Mouse (Mus musculus) forebrain, embryonic 11.5 days (tissue): ENCODE data around the gene Mast4. TPM values are rescaled to one million over a fixed set of nuclear protein-coding genes. Genes with fewer than 3 reads are reported as not detected.

Experiments used
- ATAC-seq: fragments of 200-750 bp; cut with Nextera tagmentation; replicated peaks from 2 replicates; pipeline ENCODE4 v1.8.0; 2017; ENCODE audit warnings: moderate TSS enrichment; ENCODE audit not compliant: low FRiP score
- DNase-seq: peaks from one replicate; pipeline ENCODE4 v3.0.0-alpha.2; 2017; ENCODE audit warnings: low spot score
- H3K27ac ChIP-seq: fragments of 300-500 bp; sonication (generic); 2 replicates; pipeline ENCODE4 v1.5.1; 2014; ENCODE audit warnings: low read depth, low read length
- H3K27me3 ChIP-seq: fragments of 300-500 bp; sonication (generic); 2 replicates; pipeline ENCODE4 v1.6.1; 2014; ENCODE audit warnings: mild to moderate bottlenecking, low read length, mixed read lengths; ENCODE audit not compliant: control insufficient read depth, insufficient read depth
- H3K36me3 ChIP-seq: fragments of 300-500 bp; sonication (generic); 2 replicates; pipeline ENCODE4 v1.6.1; 2014; ENCODE audit warnings: mild to moderate bottlenecking, low read length, moderate library complexity, mixed read lengths; ENCODE audit not compliant: control insufficient read depth, insufficient read depth
- H3K4me1 ChIP-seq: fragments of 300-500 bp; sonication (generic); replicated peaks from 2 replicates; pipeline ENCODE4 v1.6.1; 2014; ENCODE audit warnings: low read length, mixed read lengths; ENCODE audit not compliant: control insufficient read depth, insufficient read depth
- H3K4me2 ChIP-seq: fragments of 300-500 bp; sonication (generic); 2 replicates; pipeline ENCODE4 v1.6.1; 2014; ENCODE audit warnings: low read depth, mild to moderate bottlenecking, low read length, moderate library complexity, mixed read lengths; ENCODE audit not compliant: severe bottlenecking
- H3K4me3 ChIP-seq: fragments of 300-500 bp; sonication (generic); 2 replicates; pipeline ENCODE4 v1.5.1; 2014; ENCODE audit warnings: low read depth, low read length
- H3K9ac ChIP-seq: fragments of 300-500 bp; sonication (generic); 2 replicates; pipeline ENCODE4 v1.6.1; 2014; ENCODE audit warnings: low read length
- H3K9me3 ChIP-seq: fragments of 300-500 bp; sonication (generic); 2 replicates; pipeline ENCODE4 v1.6.1; 2016; ENCODE audit warnings: low read length, mixed read lengths; ENCODE audit not compliant: control insufficient read depth
- WGBS: fragments of 180-500 bp; shearing (Covaris S2); extraction: QIAGEN DNeasy Blood & Tissue Kit; methylation state at CpG from one replicate; pipeline ENCODE4 v1.1.7; 2014; 5-methylcytosine and 5-hydroxymethylcytosine counted together
- polyA plus RNA-seq: library from polyadenylated mRNA; unstranded; fragments of >200 nt; fragmentation: Nextera tagmentation; extraction: Ambion mirVana; gene quantifications from 2 replicates; pipeline ENCODE4 v1.2.1, GENCODE M21; 2014

The Mast4 gene
- polyA plus RNA-seq, 1 experiment from 2014 or later: 23.5 TPM

DNA sequence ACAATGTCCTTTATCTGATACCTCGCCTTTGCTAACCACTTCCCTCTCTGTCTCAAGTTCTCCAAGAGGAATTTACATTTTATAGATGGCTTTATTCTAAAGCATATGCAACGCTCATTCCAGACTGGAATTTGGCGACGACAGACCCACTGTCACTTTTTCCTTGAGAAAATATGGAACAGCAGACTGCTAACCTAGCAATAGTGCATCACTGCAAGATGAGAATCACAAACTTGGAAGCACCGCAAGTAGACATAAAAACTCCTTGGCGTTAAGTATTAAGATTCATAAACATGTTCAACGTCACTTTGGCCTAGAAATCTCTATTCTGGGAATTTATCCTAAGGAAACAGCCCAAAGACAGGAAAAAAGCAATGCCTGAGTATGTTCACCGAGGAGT, 447.5 kb downstream of the Mast4 start:
- Histone ChIP-seq H3K4me2 (no peak overlapping the region), H3K27me3 (no peaks in the 10 kb centered on the region), H3K4me3 (no peak overlapping the region), H3K4me1 (0 out of 2 replicates have a peak, but pooled peaks cover 2% of the 10 kb centered on the region), H3K27ac (no peak overlapping the region), H3K36me3 (no peaks in the 10 kb centered on the region), H3K9ac (no peak overlapping the region), H3K9me3 (no peaks in the 10 kb centered on the region)
- no peak for ATAC-seq
- no peak for DNase-seq
- WGBS: 89% methylated on average over 8 of the region's 8 CpGs

DNA sequence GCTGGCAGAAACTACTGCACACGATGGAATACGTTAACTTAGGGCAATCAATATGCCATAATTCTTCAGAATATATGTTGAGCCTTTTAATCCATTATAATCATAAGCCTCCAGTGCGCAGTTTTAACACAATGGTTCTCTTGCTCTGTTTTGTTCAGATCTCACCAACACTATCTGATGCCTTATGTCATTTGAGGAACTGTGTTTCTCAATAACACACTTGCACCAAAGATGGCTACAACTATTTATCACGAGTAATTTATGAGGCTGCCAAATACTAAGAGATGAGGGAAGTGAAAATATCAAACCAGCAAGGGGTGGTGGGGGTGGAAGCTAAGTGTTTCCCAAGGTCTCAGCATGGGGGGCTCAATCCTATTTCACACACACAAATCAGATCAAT, 448.1 kb downstream of the Mast4 start:
- no peak overlapping the region for H3K4me2 ChIP-seq
- no peaks in the 10 kb centered on the region for H3K27me3 ChIP-seq
- no peak overlapping the region for H3K9ac ChIP-seq
- no peak overlapping the region for H3K27ac ChIP-seq
- H3K4me1 ChIP-seq: 0 out of 2 replicates have a peak, but pooled peaks cover 2% of the 10 kb centered on the region
- ATAC-seq (no peak), DNase-seq (no peak)
- 85% methylated on average over 4 of the region's 4 CpGs for WGBS
- no peaks in the 10 kb centered on the region for H3K9me3 ChIP-seq
- no peak overlapping the region for H3K4me3 ChIP-seq
- no peaks in the 10 kb centered on the region for H3K36me3 ChIP-seq

DNA sequence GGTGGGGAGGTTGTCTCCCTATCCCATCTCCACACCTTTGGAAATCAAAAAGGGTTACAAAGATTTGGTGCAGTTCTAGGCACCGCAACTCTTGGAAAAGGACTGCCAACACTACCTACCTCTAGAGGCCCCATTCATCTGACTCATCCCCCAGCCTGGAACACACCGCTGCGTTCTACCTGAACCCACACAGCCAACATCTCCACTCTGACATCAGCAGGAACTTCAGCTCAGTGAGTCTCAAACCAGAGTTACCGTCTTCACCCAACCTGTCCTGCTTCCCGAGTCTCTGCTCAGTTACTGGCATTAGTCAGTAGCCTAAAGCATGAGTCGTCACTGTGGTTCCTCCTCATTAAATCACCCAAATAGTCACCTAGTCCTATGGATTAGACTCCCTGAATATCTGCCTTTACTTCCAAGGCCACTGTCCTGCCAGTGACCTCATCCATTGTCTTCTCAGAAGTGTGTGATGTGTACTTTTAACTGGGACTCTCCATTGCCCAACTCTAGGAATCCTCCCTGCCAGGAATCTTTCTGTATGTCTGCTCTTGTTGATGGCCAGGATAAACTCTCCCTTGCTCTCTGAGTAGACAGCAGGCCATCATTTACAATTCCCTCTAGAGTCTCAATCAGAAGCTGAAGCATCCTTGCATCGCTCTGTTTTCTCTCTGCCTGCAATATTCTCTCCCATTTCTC, 453.8 kb downstream of the Mast4 start:
- 91% methylated on average over 7 of the region's 7 CpGs for WGBS
- Histone ChIP-seq H3K27me3 (no peaks in the 10 kb centered on the region), H3K9me3 (no peaks in the 10 kb centered on the region), H3K4me2 (no peak overlapping the region), H3K9ac (no peak overlapping the region), H3K4me1 (0 out of 2 replicates have a peak, but pooled peaks cover 4% of the 10 kb centered on the region), H3K4me3 (no peak overlapping the region), H3K27ac (no peak overlapping the region), H3K36me3 (no peaks in the 10 kb centered on the region)
- no peak for ATAC-seq
- no peak for DNase-seq

DNA sequence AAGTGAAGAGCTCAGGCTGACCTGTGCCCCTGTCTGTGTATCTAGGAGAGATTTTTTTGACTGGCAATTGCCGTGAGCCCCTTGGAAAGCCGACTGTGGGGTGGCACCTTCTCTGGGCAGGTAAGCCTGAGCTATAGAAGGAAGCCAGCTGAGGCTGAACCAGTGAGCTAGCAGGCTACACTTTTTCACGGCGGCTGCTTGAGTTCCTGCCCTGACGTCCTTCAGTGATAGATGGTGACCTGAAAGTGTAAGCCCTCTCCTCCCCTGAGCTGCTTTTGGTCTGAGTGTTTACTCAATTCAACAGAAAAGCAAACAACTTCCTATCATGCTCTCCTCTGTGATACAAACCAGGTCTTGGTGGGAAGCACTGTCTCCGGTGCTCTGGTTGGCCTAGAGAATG, 455.7 kb downstream of the Mast4 start:
- Histone ChIP-seq H3K4me2 (no peak overlapping the region), H3K4me3 (no peak overlapping the region), H3K36me3 (no peaks in the 10 kb centered on the region), H3K4me1 (0 out of 2 replicates have a peak, but pooled peaks cover 5% of the 10 kb centered on the region), H3K9me3 (no peaks in the 10 kb centered on the region), H3K27me3 (no peaks in the 10 kb centered on the region), H3K27ac (no peak overlapping the region), H3K9ac (no peak overlapping the region)
- 80% methylated on average over 6 of the region's 6 CpGs for WGBS
- no peak for ATAC-seq
- no peak for DNase-seq

DNA sequence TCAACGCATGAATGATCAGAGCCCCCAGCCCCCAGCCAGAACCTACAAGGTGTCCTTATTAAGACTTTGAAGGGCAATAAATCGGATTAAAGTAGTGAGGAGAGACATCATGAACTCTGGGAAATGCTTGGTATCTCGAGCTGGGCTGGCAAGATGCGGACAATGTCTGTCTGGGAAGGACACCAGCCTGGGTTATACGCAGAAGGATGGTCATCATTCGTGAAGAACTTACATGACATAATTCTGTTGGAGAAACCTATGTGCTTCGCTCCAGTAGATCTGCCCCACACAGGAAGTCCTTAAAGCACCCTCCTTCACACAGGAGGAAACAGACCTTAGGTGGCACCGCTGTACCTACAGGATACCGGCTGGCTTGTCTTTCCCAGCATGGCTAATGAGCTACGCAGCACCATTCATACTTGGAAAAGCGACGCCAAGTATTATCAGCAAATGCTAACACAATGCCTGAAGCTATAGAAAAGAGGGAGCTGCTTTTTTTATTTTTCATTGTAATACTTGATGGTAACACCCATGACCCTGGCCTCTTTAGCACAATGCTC, 456.5 kb downstream of the Mast4 start:
- Histone ChIP-seq H3K9ac (no peak overlapping the region), H3K9me3 (no peaks in the 10 kb centered on the region), H3K4me2 (no peak overlapping the region), H3K27me3 (no peaks in the 10 kb centered on the region), H3K27ac (no peak overlapping the region), H3K4me3 (no peak overlapping the region), H3K36me3 (no peaks in the 10 kb centered on the region), H3K4me1 (0 out of 2 replicates have a peak, but pooled peaks cover 5% of the 10 kb centered on the region)
- DNase-seq: no peak
- 77% methylated on average over 12 of the region's 12 CpGs for WGBS
- ATAC-seq: no peak

DNA sequence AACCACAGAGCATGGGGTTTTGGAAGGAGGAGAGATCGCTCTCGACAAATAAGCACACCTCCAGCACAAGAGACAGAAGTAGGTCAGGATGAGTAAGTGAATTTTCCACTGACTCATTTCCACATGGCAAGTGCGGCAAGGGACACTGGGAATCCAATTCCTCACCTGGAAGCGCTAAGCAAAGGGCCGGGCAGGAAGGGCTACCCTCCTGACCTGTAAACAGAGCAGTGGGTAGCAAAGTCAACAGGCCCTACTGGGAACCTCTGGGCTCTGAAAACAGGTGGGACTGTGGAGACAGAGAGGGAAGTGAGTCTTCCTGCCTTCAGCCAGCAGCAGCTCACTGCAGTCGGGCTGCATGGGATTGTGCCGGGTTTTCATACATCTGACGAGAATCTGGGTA, 457.1 kb downstream of the Mast4 start:
- no peaks in the 10 kb centered on the region for H3K9me3 ChIP-seq
- no peak overlapping the region for H3K4me3 ChIP-seq
- H3K27me3 ChIP-seq: no peaks in the 10 kb centered on the region
- DNase-seq (no peak), ATAC-seq (no peak)
- no peak overlapping the region for H3K4me2 ChIP-seq
- H3K27ac ChIP-seq: no peak overlapping the region
- H3K9ac ChIP-seq: no peak overlapping the region
- WGBS: 85% methylated on average over 8 of the region's 8 CpGs
- no peaks in the 10 kb centered on the region for H3K36me3 ChIP-seq
- 0 out of 2 replicates have a peak, but pooled peaks cover 5% of the 10 kb centered on the region for H3K4me1 ChIP-seq

DNA sequence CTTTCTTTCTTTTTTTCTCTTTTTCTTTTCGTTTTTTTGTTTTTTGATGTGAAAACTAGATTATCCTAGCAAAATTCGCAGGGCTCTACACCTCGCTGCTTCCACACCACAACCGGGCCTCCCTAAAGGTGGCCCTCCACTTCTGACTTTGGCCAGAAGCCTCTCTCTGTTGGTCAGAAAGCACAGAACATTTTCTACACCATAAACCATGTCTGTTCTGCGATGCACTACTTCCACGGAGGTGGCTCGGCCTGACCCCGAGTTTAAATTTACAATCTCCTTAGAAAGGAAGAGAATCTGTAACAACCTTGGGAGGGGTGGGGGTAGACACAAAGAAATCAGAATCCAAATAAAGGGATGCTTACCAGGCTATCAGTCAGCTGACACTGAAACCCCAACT, 458.8 kb downstream of the Mast4 start:
- Histone ChIP-seq H3K4me2 (no peak overlapping the region), H3K9me3 (no peaks in the 10 kb centered on the region), H3K9ac (no peak overlapping the region), H3K27me3 (no peaks in the 10 kb centered on the region), H3K4me1 (peaks cover 5% of the 10 kb centered on the region; the same call in 1 of the 2 replicates), H3K4me3 (no peak overlapping the region), H3K27ac (no peak overlapping the region), H3K36me3 (no peaks in the 10 kb centered on the region)
- DNase-seq (no peak), ATAC-seq (no peak)
- WGBS: 59% methylated on average over 8 of the region's 8 CpGs

DNA sequence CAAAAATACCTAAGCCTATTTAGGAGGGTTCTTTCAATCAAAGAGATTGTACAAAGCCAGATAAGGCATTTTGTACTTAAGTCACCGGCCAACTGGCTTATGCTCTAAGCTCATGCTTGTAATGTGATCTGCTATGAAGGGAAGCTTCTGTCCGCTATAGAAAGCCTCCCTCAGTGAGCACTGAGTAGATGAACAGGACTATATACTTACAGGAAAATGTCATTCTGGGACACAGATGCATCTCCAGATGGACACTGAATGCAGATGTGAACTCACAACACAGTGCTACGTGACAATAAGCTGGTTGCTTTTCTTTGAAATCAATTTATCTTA, 459.2 kb downstream of the Mast4 start:
- no peaks in the 10 kb centered on the region for H3K27me3 ChIP-seq
- DNase-seq (no peak), ATAC-seq (no peak)
- no peak overlapping the region for H3K27ac ChIP-seq
- H3K4me1 ChIP-seq: peaks cover 5% of the 10 kb centered on the region; the same call in 1 of the 2 replicates
- WGBS: 59% methylated on average over 3 of the region's 3 CpGs
- no peak overlapping the region for H3K4me2 ChIP-seq
- H3K9me3 ChIP-seq: no peaks in the 10 kb centered on the region
- H3K9ac ChIP-seq: no peak overlapping the region
- H3K36me3 ChIP-seq: no peaks in the 10 kb centered on the region
- no peak overlapping the region for H3K4me3 ChIP-seq
